Mouse (Mus musculus) CD4-positive, CD25-positive, alpha-beta regulatory T cell, adult 4 months (primary cell): ENCODE measurements around the gene Msi2. TPM values are rescaled to one million over a fixed set of nuclear protein-coding genes. Genes with fewer than 3 reads are reported as not detected.

Source experiments
- ATAC-seq: one replicate; pipeline ENCODE4 v1.8.0; 2017
- polyA plus RNA-seq, 2 experiments: library from polyadenylated mRNA; unstranded; fragments of 100-300 nt; shearing (Covaris generic); gene quantifications; one replicate each; pipeline ENCODE4 v1.2.1; 2017

Msi2 gene
- polyA plus RNA-seq, 2 experiments from 2014 or later: 23.8 to 31.3 TPM

GRCm38 (mm10) chr11:88431363-88432269, 286.7 kb downstream of the Msi2 start:
- no peak for ATAC-seq

- peak; percentile 87 for ATAC-seq
These were observed 288.0 kb downstream of the Msi2 start for GRCm38 (mm10) chr11:88430292-88430691.

GRCm38 (mm10) chr11:88429680-88430079, 288.6 kb downstream of the Msi2 start:
- no peak for ATAC-seq

- ATAC-seq: peak; percentile 64
These were observed 292.6 kb downstream of the Msi2 start for GRCm38 (mm10) chr11:88425631-88426101.

GRCm38 (mm10) chr11:88424034-88424767, 294.1 kb downstream of the Msi2 start:
- ATAC-seq: no peak

GRCm38 (mm10) chr11:88421057-88421578, 297.2 kb downstream of the Msi2 start:
- ATAC-seq: no peak

GRCm38 (mm10) chr11:88419657-88420366, 298.5 kb downstream of the Msi2 start:
- ATAC-seq: no peak

GRCm38 (mm10) chr11:88419064-88419463, 299.2 kb downstream of the Msi2 start:
- ATAC-seq: no peak

GRCm38 (mm10) chr11:88414157-88414870, 304.0 kb downstream of the Msi2 start:
- no peak for ATAC-seq

GRCm38 (mm10) chr11:88412423-88413094, 305.8 kb downstream of the Msi2 start:
- ATAC-seq: no peak

- no peak for ATAC-seq
These were observed 310.0 kb downstream of the Msi2 start for GRCm38 (mm10) chr11:88408305-88408704.

GRCm38 (mm10) chr11:88406408-88406915, 311.9 kb downstream of the Msi2 start:
- no peak for ATAC-seq

GRCm38 (mm10) chr11:88404816-88405613, 313.3 kb downstream of the Msi2 start:
- no peak for ATAC-seq

GRCm38 (mm10) chr11:88404247-88404677, 314.1 kb downstream of the Msi2 start:
- ATAC-seq: no peak

GRCm38 (mm10) chr11:88402290-88402689, 316.0 kb downstream of the Msi2 start:
- ATAC-seq: no peak

GRCm38 (mm10) chr11:88401333-88401732, 317.0 kb downstream of the Msi2 start:
- ATAC-seq: no peak

- ATAC-seq: no peak
These were observed 317.4 kb downstream of the Msi2 start for GRCm38 (mm10) chr11:88400926-88401325.

- no peak for ATAC-seq
These were observed 318.1 kb downstream of the Msi2 start for GRCm38 (mm10) chr11:88400235-88400634.

- ATAC-seq: no peak
These were observed 318.9 kb downstream of the Msi2 start for GRCm38 (mm10) chr11:88399431-88399830.

- no peak for ATAC-seq
These were observed 319.3 kb downstream of the Msi2 start for GRCm38 (mm10) chr11:88399028-88399427.
